Mouse (Mus musculus): ENCODE measurements around the gene Stard3.

Stard3 gene

DNA sequence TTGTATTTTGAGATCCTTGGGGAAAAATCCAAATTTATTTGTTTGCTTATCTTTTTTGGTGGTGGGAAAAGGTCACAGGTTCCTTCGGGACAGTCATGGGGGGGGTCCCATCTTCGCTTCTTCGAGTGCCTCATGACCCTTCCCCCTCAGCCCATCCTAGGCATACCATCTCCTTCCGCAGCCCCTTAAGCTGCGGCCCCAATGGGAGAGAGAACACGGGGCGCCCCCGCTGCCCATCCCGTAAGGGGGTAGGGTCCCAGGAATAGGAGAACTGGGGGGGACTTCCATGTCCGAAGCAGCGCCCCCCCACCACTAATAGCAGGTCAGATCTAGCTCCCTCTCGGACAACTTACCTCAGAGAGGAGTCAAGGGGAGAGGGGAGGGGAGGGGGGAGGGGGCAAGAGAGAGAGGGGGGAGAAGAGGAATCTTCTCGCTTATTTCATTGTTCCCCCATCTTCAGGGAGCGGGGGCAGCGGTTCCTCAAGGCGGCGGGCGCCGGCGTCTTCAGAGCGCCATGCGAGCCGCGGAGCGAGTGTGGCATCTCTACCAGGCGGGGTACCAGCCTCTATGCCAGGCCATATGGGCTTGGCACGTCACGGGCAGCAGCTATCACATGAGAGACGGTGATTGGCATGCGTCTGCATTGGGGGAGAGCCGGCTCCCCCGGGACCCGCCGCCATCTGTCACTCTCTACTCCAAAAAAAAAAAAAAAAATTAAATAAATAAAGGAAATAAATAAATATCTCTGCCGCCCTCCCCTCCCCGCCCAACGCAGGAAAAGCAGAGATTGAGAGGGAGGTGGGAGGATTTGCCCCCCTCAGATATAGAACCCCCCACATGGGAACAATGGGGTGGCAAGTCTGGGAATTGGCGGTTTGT lies 28.8 kb upstream of the Stard3 start, which contains the start of gene Neurod2:
TSS of gene Neurod2 (minus strand) at position 568 of the 879 bp plus-strand sequence.
- no peak for DNase-seq (ENCODE audit: low read depth, low spot score)

DNA sequence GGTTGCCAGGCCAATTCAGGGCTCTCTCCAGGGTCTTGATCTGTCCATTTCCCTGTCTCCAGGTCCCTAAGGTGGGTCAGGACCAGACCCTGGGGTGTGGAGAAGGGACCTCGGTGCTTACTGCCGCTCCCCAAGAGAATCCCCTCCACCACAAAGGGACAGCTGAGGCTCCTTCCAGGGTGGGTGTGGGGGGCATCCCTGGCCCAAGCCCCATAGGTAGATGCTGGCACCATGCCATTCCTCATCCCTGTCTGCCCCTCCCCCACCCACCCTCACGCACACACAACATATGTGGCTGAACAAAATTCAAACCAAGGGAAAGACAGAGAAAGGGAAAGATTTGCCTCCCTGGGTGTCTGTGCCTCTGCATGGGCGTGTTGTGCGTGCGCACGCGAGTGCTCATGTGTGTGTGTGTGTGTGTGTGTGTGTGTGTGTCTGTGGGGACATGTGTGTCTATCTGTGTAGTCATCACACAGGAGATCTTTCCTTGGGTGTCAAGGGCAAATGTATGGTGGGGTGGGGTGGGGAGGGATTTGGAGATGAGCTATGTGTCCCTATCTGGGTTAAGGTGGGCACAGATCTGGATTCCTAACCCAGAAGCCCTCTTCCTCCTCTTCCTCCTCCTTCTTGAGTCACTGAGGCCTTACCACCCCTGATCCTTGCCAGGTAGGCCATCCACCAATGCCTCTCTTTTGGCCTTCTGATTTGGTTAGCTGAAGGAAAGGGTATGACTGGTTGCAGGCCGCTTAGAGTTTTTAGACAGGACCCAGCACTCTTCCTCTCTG lies 28.0 kb upstream of the Stard3 start:
- DNase-seq (ENCODE audit: low read depth, low spot score), result no peak

DNA sequence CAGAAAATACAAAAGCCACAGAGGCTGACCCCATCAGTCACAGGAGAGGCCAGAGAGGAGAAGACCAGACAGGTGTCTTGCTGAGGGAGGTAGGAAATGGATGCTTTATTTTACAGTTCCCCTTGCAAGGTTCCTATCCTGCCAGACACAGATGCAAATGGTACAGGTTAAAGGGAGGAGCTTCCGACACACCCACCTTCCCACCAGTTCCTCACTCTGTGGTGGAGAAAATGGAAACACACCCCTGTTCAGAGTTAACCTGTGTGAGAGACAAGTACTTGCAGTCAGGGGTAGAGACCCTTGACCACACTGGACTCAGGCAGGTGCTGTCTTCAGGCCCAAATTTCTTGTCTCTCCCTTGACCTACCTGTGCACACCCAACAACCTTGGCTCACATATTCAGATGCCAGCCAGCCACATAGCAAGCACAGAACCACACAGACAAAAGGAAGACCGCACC lies 27.4 kb upstream of the Stard3 start:
- DNase-seq (ENCODE audit: low read depth, low spot score), result no peak

DNA sequence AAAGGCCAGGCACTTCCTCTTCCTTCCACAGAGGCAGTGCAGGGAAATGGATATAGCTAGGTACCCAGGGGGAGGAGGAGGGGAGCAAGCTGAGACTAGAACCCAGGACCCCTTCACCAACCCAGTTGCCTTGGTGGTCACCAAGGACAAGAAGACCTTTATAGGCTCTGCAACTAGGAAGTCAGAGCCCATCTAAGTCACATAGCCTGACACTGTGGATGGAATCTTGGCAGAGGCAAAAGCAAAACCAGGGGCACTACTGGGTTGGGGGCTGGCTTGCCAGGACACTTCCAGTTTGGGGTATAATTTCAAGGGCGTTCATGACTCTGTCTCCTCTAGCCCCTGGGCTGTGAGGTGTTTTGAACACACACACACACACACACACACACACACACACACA lies 26.8 kb upstream of the Stard3 start:
- no peak for DNase-seq (ENCODE audit: low read depth, low spot score)

DNA sequence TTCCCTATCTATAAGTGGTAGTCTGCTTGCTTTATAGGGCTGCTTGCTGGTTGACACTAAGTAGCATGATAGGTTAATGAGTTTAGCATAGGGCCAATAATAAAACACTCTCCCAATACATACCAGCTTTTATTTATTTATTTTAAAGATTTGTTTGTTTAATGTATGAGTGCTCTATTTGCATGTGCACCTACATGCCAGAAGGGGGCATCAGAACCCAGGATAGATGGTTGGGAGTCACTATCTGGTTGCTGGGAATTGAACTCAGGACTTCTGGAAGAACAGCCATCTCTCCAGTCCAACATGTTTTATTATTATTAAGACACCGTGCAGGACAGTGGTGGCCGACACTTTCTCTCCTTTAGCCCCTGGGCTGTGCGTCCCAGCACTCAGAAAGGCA lies 26.0 kb upstream of the Stard3 start:
- DNase-seq (ENCODE audit: low read depth, low spot score), result no peak

DNA sequence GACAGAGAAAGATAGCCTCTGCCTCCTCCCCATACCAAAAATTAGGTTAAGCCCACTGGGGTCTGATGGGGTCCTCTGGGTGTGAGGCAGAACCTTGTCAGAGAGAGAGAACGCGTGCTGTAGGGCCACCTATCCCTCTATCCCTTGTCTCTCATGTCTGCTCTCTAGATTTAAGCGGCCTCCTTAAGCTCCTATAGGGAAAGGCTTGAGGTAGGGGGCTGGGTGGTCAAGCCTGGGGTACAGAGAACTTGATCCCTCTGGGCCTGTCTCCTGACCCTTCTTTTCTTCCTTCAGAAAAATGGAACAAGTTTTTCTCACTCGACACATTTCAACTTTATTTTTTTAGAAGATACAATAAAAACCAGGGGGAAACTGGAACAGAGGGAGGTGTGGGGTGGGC lies 25.3 kb upstream of the Stard3 start:
- no peak for DNase-seq (ENCODE audit: low read depth, low spot score)

DNA sequence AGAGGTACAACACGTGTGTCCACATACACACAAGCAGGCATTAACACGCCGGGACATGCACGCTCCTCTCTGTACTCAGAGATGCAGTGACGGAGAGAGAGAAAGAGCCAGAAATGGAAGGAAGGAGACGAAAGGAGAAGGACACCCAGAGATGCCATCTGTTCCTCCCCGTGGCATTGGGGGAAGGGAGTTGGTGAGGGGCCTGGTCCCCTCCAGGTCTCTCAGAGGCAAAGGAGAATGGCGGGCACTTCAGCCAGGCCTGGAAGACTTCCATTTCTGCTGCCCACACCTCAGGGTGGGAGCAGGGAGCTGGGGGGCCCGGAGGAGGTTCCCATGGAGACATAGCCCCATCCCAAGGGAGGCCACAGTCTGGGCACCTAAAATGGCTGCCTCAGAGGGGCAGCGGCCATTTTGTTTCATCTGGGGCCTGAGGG lies 24.9 kb upstream of the Stard3 start:
- no peak for DNase-seq (ENCODE audit: low read depth, low spot score)

DNA sequence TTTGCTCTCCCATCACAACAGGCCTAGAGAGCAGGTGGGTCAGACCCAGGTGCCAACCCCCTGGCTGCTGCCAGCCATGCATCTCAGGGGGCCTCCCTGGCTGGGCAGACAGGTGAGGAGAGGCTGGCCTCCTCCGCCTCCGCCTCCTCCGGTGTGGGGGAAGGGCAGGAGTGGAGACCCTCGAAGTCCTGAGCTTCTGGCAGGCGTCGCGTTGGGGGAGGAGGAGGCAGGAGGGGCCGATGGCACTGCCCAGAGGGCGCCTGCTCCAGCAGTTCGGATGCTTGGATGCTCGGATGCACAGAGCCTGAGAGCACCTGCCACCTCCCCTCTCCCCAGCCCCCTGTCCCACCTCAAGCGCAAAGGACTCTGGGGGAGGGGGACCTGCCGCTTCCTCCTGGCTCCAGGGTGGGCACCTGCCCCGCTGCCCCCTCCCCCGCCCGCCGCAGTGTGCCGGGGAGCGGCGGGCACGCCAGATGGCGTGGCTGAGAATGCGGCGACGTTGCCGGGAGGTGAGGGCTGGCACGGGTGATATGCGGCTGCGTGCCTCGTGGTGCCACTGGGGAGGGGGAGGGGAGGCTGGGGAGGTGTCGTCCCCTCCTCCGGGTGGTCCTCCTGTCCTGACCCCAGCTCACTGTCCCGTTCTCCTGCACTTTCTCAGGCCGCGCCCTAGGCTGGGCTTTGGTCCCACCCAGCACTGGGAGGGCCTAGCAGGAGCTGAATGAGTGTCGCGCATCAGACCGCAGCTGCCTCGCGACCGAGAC lies 24.0 kb upstream of the Stard3 start:
- no peak for DNase-seq (ENCODE audit: low read depth, low spot score)

DNA sequence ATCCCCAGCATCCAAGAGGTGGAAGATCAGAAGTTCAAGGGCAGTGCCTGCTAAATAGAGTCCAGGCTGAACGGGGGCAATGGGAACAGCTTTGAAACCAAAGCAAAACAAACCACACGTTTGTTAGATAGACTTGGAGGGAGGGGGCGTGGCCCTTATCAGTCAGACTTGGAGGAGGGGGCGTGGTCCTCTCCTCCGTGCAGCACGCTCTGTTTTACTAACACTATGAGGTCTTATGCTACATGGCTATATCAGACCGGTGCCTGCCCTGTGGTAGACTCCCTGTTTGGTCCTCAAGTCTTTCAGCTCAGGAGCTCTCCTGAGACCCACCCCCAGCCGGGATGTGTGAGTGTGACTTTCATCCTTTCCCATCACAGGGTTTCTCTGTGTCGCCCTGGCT lies 22.9 kb upstream of the Stard3 start:
- DNase-seq (ENCODE audit: low read depth, low spot score), result no peak

DNA sequence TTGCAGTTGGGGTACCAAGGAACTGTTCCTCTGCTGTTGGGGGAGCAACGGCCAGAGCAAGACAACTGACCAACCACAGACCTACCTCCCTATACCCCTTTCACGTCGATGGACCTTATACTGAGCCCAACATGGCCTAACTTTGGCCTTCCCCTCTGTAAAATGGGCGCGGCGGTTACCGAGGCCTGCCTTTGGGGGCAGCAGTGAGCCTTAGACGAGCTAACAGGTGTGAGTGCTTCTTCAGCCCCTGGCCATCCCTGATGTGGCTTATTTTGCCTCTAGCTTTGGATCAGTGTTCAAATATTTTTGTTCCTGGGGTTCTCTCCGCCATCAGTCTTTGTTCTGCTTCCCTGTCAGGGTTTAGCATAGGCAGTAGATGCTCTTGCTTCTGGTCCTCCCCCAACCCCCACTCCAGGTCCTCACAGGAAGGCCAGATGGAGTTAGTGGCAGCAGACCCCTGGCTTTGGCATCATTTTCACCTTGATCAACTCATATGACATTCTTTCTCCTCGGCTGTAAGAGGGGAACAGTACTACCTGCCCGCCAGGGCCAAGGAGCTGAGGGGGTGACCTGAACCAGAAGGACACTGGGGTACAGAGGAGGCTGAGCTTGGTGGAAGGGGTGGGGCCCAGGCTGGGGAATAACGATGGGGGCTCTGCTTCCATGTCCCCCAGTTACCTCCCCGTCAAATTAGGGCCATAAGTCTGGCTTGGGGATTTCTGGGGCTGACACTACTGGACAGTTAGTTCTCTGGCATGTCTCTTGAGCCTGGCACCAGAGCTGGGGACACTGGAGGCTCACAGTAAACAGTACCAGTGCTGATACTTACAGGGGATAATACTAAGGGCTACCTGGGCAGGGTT lies 21.7 kb upstream of the Stard3 start:
- DNase-seq (ENCODE audit: low read depth, low spot score), result no peak

DNA sequence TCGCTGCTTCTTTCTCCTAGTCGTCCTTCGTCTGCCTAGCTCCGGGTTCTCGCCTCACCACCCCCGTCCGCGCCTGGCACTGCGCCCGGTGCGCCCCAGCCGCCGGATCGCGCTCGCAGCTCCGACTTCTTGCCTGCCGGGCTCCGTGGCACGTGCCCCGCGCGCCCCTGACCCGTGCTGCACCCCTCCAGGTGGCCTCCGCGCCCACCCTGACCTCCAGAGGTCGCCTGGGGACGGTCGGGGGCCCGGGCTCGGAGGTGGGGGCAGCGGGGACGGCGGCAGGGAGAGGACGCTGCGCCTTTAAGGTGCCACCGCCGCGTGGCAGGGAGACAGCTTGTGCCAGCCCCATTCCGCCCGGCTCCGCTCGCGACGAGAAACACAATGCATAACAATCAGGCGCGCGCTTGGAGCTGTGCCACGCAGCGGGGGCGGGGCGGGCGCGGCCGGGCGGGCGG lies 19.6 kb upstream of the Stard3 start:
- no peak for DNase-seq (ENCODE audit: low read depth, low spot score)

DNA sequence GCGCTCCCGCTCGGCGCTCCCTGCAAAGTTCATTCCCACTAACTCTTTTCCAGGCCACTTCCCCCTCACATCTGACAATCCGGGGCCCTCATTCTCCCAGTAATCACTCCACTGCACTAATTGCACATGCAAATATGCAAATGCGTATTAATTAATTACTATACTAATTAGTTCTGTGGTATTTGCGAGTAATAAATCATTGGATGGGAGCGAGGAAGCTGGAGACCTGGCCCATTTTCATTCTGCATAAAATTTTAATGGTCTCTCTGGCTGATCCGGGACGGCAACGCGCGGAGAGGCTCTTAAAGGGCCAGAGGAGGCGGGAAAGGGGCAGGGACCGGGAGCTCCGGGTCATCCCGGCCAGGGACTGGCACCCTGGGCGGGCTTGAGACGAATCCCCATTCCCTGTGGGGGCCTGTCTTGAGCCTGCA lies 19.1 kb upstream of the Stard3 start:
- no peak for DNase-seq (ENCODE audit: low read depth, low spot score)

DNA sequence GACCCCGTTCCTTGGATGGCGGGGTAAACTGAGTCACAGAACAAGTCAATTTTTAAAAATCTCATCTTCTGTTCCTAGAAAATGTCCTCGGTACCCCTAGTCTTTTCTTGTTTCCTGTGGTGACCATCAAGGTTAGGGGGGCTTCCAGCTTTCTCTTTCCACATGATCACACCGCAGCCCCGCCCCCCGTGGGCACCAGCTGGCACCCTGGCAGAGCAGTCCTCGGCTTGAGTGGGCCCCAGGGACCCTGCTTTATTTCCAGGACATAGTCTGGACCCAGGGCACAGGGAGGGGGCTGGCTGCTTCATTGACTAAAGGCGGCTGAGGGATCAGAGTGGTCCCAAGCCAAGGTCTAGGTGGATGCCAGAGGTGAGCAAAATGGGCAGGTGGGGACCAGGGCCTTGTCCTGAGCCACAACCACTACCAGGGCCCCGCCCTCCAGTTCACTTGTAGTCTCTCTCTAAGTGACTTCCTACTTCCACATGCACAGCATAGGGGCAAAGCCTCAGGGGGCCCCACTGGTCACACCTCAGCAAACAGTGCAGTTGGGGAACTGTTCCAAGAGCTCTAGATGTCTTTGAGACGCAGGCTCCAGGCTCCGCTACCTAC lies 18.4 kb upstream of the Stard3 start:
- DNase-seq (ENCODE audit: low read depth, low spot score), result no peak

DNA sequence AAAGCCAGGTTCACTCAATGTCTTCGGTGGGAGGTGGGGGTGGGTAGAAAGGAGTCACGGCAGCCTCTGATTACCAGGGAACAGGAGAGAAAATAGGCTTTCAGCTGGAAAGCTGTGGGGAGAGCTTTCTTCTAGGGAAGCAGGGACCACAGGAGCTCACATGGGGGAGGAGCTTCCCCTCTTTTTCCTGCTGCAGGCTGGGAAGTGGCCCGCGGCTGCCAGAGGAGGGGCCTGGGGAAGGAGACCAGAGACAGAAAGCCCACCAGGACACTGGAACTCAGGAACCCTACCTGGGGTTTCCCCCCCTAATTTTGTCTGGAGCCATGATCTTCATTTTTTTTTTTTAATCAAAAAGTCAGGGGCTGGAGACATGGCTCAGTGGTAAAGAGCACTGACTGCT lies 17.6 kb upstream of the Stard3 start:
- DNase-seq (ENCODE audit: low read depth, low spot score), result no peak

DNA sequence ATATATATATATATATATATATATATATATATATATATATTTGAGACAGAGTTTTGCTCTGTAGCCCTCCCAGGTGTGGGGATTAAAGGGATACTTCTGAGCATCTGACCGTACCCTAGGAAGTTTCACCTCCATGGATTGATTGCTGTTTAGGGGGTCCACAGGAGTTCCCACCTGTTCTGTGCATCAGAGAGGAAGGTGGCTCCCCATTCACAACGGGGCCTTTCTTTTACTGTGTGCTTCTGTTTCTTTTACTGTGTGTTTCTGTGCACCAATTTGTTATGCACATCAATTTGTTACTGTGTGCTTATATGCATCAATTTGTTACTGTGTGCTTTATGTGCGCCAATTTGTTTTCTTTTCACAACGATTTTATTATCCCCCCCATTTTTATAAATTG lies 17.0 kb upstream of the Stard3 start:
- DNase-seq (ENCODE audit: low read depth, low spot score), result no peak

DNA sequence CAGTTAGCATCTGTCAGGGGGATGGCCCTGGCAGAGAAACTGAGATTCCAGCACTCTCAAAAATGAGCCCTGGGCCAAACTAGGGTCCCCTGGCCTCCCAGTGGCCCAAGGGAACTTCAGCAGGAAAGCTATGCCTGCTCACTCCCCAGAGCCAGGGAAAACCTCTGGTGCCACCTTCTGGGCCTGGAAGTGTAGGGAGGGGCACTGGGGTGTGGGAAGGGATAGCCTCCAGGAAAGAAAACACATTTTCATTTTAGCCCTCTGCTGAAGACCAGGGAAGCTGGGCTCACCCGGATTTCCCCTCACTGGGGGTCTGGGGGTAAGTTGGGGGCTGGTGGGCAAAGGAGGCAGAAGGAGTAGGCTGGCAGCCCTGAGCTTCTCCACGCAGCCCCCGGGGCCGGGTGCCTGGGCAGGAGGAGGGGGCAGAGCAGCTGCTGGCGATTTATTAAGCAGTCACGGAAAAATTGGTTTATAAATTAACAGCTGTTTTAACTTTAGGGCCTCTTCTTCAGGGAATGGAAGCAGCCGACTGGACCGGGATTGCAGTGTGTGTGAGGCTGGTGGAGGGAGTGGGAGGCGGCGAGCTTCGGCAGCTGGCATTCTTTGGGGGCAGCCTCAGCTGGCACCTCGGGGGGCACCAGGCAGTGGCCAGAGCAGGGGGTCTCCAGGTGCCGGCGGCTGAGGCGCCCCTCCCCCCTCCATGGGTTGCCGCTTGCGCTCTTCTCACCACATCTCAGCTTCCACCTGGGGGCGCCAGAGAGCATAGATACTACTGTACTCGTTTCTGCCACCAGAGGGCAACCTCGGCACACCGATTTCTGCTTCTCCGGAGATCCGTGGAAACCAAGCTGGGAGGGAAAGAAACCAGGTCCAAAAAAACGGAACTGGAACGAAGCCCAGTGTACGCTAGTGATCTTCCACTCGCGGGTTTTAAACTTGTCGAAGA lies 15.9 kb upstream of the Stard3 start:
- DNase-seq (ENCODE audit: low read depth, low spot score), result peak; percentile 78

DNA sequence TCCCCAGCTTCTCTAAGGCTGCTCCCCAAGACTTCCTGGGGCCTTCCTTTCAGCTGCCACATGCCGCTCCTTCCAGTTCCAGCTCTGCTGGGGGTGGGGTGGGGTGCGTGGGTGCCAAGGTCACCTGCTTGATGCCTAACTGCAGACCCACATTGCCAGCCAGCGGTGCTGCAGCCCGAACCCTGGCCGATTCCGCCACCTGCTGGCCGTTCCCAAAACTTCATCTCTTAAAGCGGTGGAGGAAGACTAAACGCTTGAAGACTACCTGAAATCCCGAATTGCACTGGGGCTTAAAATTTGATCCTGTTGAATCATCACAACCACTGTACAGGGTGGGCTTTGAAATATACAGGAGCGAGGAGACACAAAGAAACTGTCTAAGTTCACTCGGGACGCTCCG lies 12.9 kb upstream of the Stard3 start:
- DNase-seq (ENCODE audit: low read depth, low spot score), result no peak

DNA sequence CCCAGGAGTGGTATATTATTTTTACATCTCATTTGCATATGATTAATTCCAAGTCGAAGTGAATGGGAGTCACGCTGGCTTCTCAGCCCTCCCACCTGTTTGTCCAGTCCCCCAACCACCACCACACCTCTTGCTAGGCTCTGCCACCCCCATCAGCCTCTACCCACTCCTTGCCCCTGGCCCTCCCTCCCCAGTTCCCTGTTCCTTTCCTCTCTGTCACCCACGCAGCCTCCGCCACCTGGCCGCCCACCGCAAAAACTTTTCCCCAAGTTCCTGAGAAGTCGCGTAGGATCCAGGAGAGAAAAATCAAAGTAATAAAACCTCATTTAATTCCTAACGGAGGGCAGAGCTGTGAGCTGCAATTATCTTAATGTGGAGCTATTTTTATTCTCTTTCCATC lies 12.0 kb upstream of the Stard3 start:
- no peak for DNase-seq (ENCODE audit: low read depth, low spot score)

DNA sequence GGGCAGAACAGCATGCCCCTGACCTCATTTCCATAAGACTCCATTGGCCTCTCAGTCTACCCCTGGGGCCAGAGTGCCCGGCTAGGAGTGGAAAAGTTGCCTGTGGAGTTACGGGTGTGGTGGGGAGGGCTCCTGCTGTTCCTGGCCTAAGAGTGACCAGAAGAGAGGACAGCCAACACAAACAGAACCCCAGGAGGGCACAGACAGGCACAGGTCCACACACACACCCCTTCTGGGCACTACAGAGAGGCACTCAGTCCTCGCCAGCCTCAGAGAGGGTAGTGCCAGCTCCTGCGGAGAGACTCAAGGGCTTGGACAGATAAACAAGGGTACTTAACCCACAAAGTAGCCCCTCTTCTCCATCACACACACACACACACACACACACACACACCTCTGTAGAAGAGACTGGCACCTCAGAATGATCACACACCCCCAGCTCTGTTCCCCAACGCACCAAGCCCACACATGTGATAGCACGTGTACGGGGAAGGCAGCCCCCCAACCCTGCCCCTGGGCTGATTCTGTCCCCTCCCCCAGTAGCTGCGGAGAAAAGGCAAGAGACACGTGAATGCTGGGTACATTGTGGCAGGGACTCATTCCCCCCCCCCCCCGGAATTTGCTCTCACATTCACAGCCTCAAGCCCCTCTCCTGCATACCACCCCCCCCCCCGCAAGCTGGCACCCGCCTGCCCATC lies 10.6 kb upstream of the Stard3 start:
- DNase-seq (ENCODE audit: low read depth, low spot score), result no peak
